Mouse (Mus musculus) liver, embryonic 14.5 days (tissue): ENCODE data around the gene Cnot1. TPM values are rescaled to one million over a fixed set of nuclear protein-coding genes. Genes with fewer than 3 reads are reported as not detected.

ENCODE experiments used
- ATAC-seq: fragments of 200-750 bp; cut with Nextera tagmentation; 2 replicates; pipeline ENCODE4 v1.8.0; 2017; ENCODE audit warnings: moderate number of reproducible peaks, mild to moderate bottlenecking, moderate library complexity; ENCODE audit not compliant: insufficient read depth
- DNase-seq, 3 experiments: peaks; one replicate each; pipeline ENCODE4 v3.0.0-alpha.2; 2012 to 2013; ENCODE audit warnings: low read depth in 3 of 3, low spot score in 3 of 3
- H3K27ac ChIP-seq: fragments of 300-500 bp; sonication (generic); 2 replicates; pipeline ENCODE4 v1.5.1; 2014; ENCODE audit warnings: moderate library complexity, mild to moderate bottlenecking, control low read depth, inconsistent platforms
- H3K27me3 ChIP-seq: fragments of 300-500 bp; sonication (generic); 2 replicates; pipeline ENCODE4 v1.6.1; 2014; ENCODE audit warnings: mild to moderate bottlenecking, low read length, moderate library complexity; ENCODE audit not compliant: control insufficient read depth, insufficient read depth
- H3K36me3 ChIP-seq: fragments of 300-500 bp; sonication (generic); replicated peaks from 2 replicates; pipeline ENCODE4 v1.6.1; 2014; ENCODE audit warnings: low read depth; ENCODE audit not compliant: control insufficient read depth, insufficient read depth
- H3K4me1 ChIP-seq, 2 experiments: fragments of 200-500 bp in 1 of 2; fragments of 300-500 bp in 1 of 2; sonication (generic) in 1 of 2; replicated peaks; 2 replicates each; pipeline ENCODE4 v1.6.1; 2012 to 2014; ENCODE audit warnings: antibody characterized with exemption in 1 of 2, inconsistent platforms in 1 of 2, low read length in 1 of 2; ENCODE audit not compliant: control insufficient read depth in 2 of 2, insufficient read depth in 2 of 2
- H3K4me2 ChIP-seq: fragments of 300-500 bp; sonication (generic); 2 replicates; pipeline ENCODE4 v1.6.1; 2014; ENCODE audit warnings: low read depth, mild to moderate bottlenecking, control low read depth, moderate library complexity
- H3K4me3 ChIP-seq, 2 experiments: fragments of 200-500 bp in 1 of 2; fragments of 300-500 bp in 1 of 2; sonication (generic) in 1 of 2; 2 replicates each; pipeline ENCODE4 v1.5.1; 2012 to 2014; ENCODE audit warnings: low read depth in 2 of 2, low read length in 2 of 2, mild to moderate bottlenecking in 2 of 2, control low read depth in 1 of 2, inconsistent platforms in 1 of 2, moderate library complexity in 1 of 2; ENCODE audit not compliant: insufficient read depth in 1 of 2
- H3K9ac ChIP-seq: fragments of 300-500 bp; sonication (generic); replicated peaks from 2 replicates; pipeline ENCODE4 v1.6.1; 2014; ENCODE audit warnings: mild to moderate bottlenecking, control low read depth, moderate library complexity
- H3K9me3 ChIP-seq: fragments of 300-500 bp; sonication (generic); 2 replicates; pipeline ENCODE4 v1.6.1; 2016; ENCODE audit warnings: low read length, mixed read lengths; ENCODE audit not compliant: control insufficient read depth
- CTCF ChIP-seq: IDR thresholded peaks from 2 replicates; pipeline ENCODE4 v1.5.1; 2016; ENCODE audit warnings: antibody characterized with exemption, low read depth, control low read depth
- EP300 ChIP-seq: IDR thresholded peaks from 2 replicates; pipeline ENCODE4 v1.6.1; 2016; ENCODE audit warnings: antibody characterized with exemption, low read depth
- WGBS: fragments of 180-500 bp; shearing (Covaris S2); extraction: QIAGEN DNeasy Blood & Tissue Kit; methylation state at CpG from one replicate; pipeline ENCODE4 v1.1.7; 2014; ENCODE audit not compliant: insufficient replicate concordance; 5-methylcytosine and 5-hydroxymethylcytosine counted together
- polyA plus RNA-seq, 2 experiments: library from polyadenylated mRNA; depleted of rRNA in 1 of 2; stranded (reverse) in 1 of 2; unstranded in 1 of 2; fragments of >200 nt; fragmentation: Nextera tagmentation in 1 of 2; extraction: Ambion mirVana in 1 of 2; gene quantifications; 2 replicates each; pipeline versions ENCODE4 v1.2.1 to v1.2.3; 2012 to 2014

The Cnot1 gene
- polyA plus RNA-seq, 2 experiments: 33.1 to 41.8 TPM

DNA sequence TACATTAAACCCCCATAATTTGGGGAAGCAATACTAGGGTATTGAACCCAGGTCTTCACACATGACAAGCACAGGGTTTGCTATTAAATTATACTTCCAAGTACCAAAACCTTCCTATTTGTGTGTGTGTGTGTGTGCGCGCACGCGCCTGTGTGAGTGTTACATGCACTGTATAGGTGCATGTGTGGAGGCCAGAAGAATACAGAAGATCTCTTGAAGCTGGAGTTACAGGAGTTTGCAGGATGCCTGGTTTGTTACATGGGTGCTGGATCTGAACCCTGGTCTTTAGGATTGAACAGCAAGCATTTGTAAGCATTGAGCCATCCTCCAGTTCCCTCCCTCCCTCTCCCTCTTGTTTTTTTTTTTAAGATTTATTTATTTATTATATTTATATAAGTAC is 32.0 kb upstream of the Cnot1 start:
- Histone ChIP-seq H3K9ac (no peak overlapping the region), H3K27me3 (no peaks in the 10 kb centered on the region), H3K27ac (no peak overlapping the region), H3K36me3 (no peaks in the 10 kb centered on the region), H3K9me3 (no peaks in the 10 kb centered on the region), H3K4me2 (no peak overlapping the region), H3K4me1 (peaks cover 0 to 2% of the 10 kb centered on the region in 2 experiments; a peak in 1 of 4 replicates), H3K4me3 (no peak overlapping the region)
- 93% methylated on average over 4 of the region's 4 CpGs for WGBS
- TF ChIP-seq CTCF (no peak), EP300 (no peak)
- DNase-seq (no peak), ATAC-seq (no peak)

DNA sequence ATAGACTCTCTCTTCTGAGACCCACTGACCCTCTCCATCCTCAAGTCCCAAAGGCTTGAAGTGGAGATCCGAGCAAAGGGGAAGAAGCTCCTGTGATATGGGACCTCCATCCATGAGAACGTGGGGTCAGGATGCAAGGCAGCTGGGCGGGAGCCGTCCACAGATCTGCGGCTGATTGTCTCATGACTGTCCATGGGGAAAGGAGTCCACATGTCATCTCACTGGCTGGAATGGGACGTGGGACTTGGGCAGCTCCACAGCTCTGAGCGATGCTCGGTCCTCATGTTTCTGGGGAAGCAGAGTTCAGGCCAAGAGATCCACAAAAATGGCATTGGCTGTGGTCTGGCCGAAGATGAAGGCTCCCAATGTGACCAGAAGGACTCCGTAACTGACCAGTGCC is 30.0 kb upstream of the Cnot1 start:
- Histone ChIP-seq H3K4me1 (peaks cover 4 to 13% of the 10 kb centered on the region in 2 experiments; a peak in 3 of 4 replicates), H3K36me3 (no peaks in the 10 kb centered on the region), H3K27me3 (no peaks in the 10 kb centered on the region), H3K4me2 (no peak overlapping the region), H3K4me3 (no peak overlapping the region), H3K9me3 (no peaks in the 10 kb centered on the region), H3K9ac (no peak overlapping the region), H3K27ac (no peak overlapping the region)
- 82% methylated on average over 10 of the region's 10 CpGs for WGBS
- ATAC-seq (no peak), DNase-seq (no peak)
- TF ChIP-seq CTCF (no peak), EP300 (no peak)

DNA sequence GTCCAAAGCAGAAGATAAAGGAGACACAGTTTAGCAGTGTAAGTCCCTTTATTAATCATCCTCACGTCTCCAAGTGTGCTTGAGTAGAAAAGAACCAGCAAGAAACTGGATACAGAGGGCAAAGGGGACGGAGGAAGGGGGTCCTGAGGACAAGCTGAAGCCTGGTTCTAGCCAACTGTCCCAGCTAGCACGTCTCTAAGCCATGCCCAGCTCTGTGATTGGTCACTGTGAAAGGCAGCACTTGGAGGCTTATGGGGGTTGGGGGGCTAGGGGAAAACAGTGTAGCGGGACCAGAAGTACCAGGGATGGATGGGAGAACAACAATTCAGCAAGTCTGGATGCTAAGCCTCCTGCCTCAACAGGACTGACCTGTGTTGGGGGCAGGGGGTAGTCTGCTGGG is 28.6 kb upstream of the Cnot1 start:
- no peak overlapping the region for H3K27ac ChIP-seq
- no peak overlapping the region for H3K4me2 ChIP-seq
- WGBS: 48% methylated on average over 4 of the region's 4 CpGs
- ATAC-seq (no peak), DNase-seq (no peak)
- no peaks in the 10 kb centered on the region for H3K36me3 ChIP-seq
- H3K9me3 ChIP-seq: no peaks in the 10 kb centered on the region
- no peak overlapping the region for H3K4me3 ChIP-seq
- H3K4me1 ChIP-seq: peaks cover 4 to 15% of the 10 kb centered on the region in 2 experiments; a peak in 3 of 4 replicates
- no peaks in the 10 kb centered on the region for H3K27me3 ChIP-seq
- no peak overlapping the region for H3K9ac ChIP-seq
- TF ChIP-seq CTCF (no peak), EP300 (no peak)

DNA sequence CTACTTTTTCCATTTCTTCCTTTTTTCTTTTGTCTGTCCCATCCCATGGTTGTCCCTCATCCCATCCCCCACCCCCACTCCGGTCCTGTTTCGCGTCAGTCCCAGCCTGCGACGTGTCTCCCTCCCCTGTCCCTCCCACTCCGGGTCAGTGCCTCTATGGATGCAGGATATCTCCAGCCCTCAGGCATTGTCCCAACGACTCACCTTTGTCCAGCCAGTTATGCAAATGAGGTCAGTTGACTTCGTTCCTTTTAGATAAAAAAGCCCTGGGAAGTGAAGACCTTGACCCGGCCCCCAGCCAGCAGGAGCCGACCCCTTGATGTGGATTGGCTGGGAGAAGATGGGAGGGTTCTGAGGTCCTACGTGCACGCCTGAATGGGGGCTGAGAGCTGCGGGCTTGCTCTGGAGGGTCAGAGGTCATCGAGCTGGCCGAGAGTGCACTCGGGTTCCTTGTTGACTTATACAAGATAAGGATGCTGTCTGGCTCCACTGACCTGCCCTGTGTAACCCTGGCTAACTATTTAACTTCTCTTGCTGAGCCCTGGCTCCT is 26.2 kb upstream of the Cnot1 start:
- peak overlapping the region; percentile 40 for H3K9ac ChIP-seq
- peak; percentile 46 to 52 (median 47) for DNase-seq
- peak; percentile 82 for ATAC-seq
- H3K9me3 ChIP-seq: no peaks in the 10 kb centered on the region
- no peaks in the 10 kb centered on the region for H3K27me3 ChIP-seq
- H3K4me2 ChIP-seq: peak overlapping the region; percentile 71
- TF ChIP-seq EP300 (no peak; the same call in 1 of the 2 replicates), CTCF (no peak)
- under 1% methylated on average over 16 of the region's 16 CpGs for WGBS
- H3K4me1 ChIP-seq: peaks cover 4 to 15% of the 10 kb centered on the region in 2 experiments; a peak in 3 of 4 replicates
- peak overlapping the region; percentile 36 to 64 for H3K4me3 ChIP-seq
- no peak overlapping the region; the same call in 1 of the 2 replicates for H3K27ac ChIP-seq
- no peaks in the 10 kb centered on the region for H3K36me3 ChIP-seq

DNA sequence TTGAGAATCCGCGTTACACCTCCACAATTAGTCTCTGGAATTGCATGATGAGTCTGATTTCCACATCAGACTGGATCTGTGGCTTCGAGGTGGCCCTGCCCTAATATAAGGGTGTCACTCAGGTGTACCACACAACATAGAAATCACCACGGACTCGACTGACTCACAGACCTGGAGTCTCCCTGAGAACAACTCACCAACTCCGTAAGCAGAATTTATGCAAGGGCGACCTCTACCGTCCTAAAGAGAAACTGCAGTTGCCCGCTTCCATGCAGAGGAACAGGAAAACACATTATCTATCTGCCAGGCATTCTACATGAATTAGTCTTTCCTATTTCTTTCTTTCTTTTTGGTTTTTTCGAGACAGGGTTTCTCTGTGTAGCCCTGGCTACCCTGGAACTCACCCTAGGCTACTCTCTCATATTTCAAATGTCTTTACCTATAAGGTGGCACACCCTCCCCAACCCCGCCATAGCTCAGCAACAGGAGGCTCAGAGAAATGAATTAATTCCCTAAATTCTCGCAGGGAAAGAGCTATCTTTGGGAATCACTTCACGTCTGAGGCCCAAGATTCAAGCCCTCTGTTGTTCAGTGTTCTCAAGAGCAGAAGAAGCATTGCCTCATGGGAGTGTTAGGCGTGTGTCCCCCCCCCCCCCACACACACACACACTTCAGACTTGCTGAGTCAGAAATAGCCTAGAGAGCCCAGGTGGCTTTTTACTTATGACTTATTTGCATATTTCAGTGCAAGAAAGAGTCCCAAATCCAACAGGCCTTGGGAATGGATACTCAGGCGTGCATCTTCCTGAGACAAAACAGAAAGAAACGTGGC is 25.6 kb upstream of the Cnot1 start:
- peak overlapping the region; percentile 71 for H3K4me2 ChIP-seq
- ATAC-seq (peak; percentile 51), DNase-seq (peak; percentile 69 to 76 (median 73))
- peak; percentile 92 for TF ChIP-seq CTCF
- TF ChIP-seq EP300: no peak
- no peaks in the 10 kb centered on the region for H3K36me3 ChIP-seq
- H3K9me3 ChIP-seq: no peaks in the 10 kb centered on the region
- WGBS: 14% methylated on average over 16 of the region's 16 CpGs
- H3K27me3 ChIP-seq: no peaks in the 10 kb centered on the region
- no peak overlapping the region; the same call in 1 of the 2 replicates for H3K27ac ChIP-seq
- H3K4me3 ChIP-seq: peak overlapping the region; percentile 36 to 64
- H3K4me1 ChIP-seq: peaks cover 4 to 15% of the 10 kb centered on the region in 2 experiments; a peak in 3 of 4 replicates
- peak overlapping the region; percentile 40; the same call in 1 of the 2 replicates for H3K9ac ChIP-seq
